Mouse (Mus musculus) liver, embryonic 13.5 days (tissue): ENCODE results near the gene Mettl7b. TPM values are rescaled to one million over a fixed set of nuclear protein-coding genes. Genes with fewer than 3 reads are reported as not detected.

Experiments
- polyA plus RNA-seq: library from polyadenylated mRNA; unstranded; fragments of >200 nt; fragmentation: Nextera tagmentation; extraction: Ambion mirVana; gene quantifications from 2 replicates; pipeline ENCODE4 v1.2.1, GENCODE M21; 2015

The Mettl7b gene
- polyA plus RNA-seq, 1 experiment from 2014 or later: not detected

Other genes with a start within 250 kb of the Mettl7b start
- gene Dgka, start 216.1 kb downstream of the Mettl7b start, polyA plus RNA-seq: 1.8 and 2.6 TPM in 2 replicates
- gene Pym1, start 213.1 kb downstream of the Mettl7b start, polyA plus RNA-seq: 20.4 and 20.8 TPM in 2 replicates
- gene Mmp19, start 170.1 kb downstream of the Mettl7b start, polyA plus RNA-seq: 6.9 and 8.3 TPM in 2 replicates
- 20.4 and 23.6 TPM in 2 replicates for gene Dnajc14, start 156.9 kb downstream of the Mettl7b start, polyA plus RNA-seq
- 2.4 and 3.2 TPM in 2 replicates for gene Tmem198b, start 156.6 kb downstream of the Mettl7b start, polyA plus RNA-seq
- 147 and 176 TPM in 2 replicates for gene Sarnp, start 143.7 kb downstream of the Mettl7b start, polyA plus RNA-seq
- 90.2 and 91.0 TPM in 2 replicates for gene Ormdl2, start 139.3 kb downstream of the Mettl7b start, polyA plus RNA-seq
- 0.43 and 0.66 TPM in 2 replicates for gene Gdf11, start 69.3 kb downstream of the Mettl7b start, polyA plus RNA-seq
- 118 and 119 TPM in 2 replicates for gene Cd63, start 60.0 kb downstream of the Mettl7b start, polyA plus RNA-seq
- gene Rdh5, start 38.1 kb downstream of the Mettl7b start, polyA plus RNA-seq: 10.5 and 10.6 TPM in 2 replicates
- gene Bloc1s1, start 37.0 kb downstream of the Mettl7b start, polyA plus RNA-seq: 81.9 and 87.1 TPM in 2 replicates
- gene Itga7, start 27.2 kb downstream of the Mettl7b start, polyA plus RNA-seq: 0.12 and 0.41 TPM in 2 replicates
- gene Olfr9, start 28.4 kb upstream of the Mettl7b start, polyA plus RNA-seq: not detected in 2 replicates
- not detected in 2 replicates for gene Olfr763, start 49.8 kb upstream of the Mettl7b start, polyA plus RNA-seq
- gene Olfr764-ps1, start 78.9 kb upstream of the Mettl7b start, polyA plus RNA-seq: not detected in 2 replicates
- not detected in 2 replicates for gene Olfr765, start 89.0 kb upstream of the Mettl7b start, polyA plus RNA-seq
- not detected in 2 replicates for gene Olfr766-ps1, start 108.0 kb upstream of the Mettl7b start, polyA plus RNA-seq
- gene Olfr767, start 121.9 kb upstream of the Mettl7b start, polyA plus RNA-seq: not detected in 2 replicates
- not detected in 2 replicates for gene Olfr768, start 138.4 kb upstream of the Mettl7b start, polyA plus RNA-seq
- not detected in 2 replicates for gene Olfr769, start 156.9 kb upstream of the Mettl7b start, polyA plus RNA-seq
- not detected in 2 replicates for gene Olfr770, start 178.0 kb upstream of the Mettl7b start, polyA plus RNA-seq
- not detected in 2 replicates for gene Olfr771, start 203.8 kb upstream of the Mettl7b start, polyA plus RNA-seq
- gene Olfr772, start 216.9 kb upstream of the Mettl7b start, polyA plus RNA-seq: not detected in 2 replicates
- not detected in 2 replicates for gene Olfr773, start 226.4 kb upstream of the Mettl7b start, polyA plus RNA-seq